ENCODE assay signal across 9 mouse cellular contexts in genomic region chr9:88361211-88361909, GRCm38 (mm10). TPM values are rescaled to one million over a fixed set of nuclear protein-coding genes. Genes with fewer than 3 reads are reported as not detected.
A peak's percentile ranks its signal among the peaks of the same experiment; 100 is the strongest.
DNase-seq lines count a peak whose midpoint lies in the region; ATAC-seq lines count a peak whose summit lies in the region.
"Had no signal": no experiment of that assay in that cellular context is flagged by ENCODE, and none has a peak within 500 bp of the region (broad histone marks: within the 10 kb centered on the region; RNA-seq: fewer than 3 reads in every experiment).

No protein-coding gene starts in this region.

- H3K9me3 ChIP-seq in kidney, embryonic 15.5 days (replicated peaks): no peaks in the 10 kb centered on the region
- H3K9me3 ChIP-seq: G1E had no signal

- no peak overlapping the region for H3K4me3 ChIP-seq in kidney, embryonic 15.5 days (replicated peaks)

- no peaks in the 10 kb centered on the region for H3K36me3 ChIP-seq in kidney, embryonic 15.5 days
- H3K36me3 ChIP-seq: G1E had no signal

- no peak for ATAC-seq in kidney, embryonic 15.5 days (replicated peaks; ENCODE audit: low FRiP score)

- H3K9ac ChIP-seq in kidney, embryonic 15.5 days: no peak overlapping the region

- no peaks in the 10 kb centered on the region for H3K4me1 ChIP-seq in kidney, embryonic 15.5 days

- H3K27ac ChIP-seq in kidney, embryonic 15.5 days: no peak overlapping the region

- no peaks in the 10 kb centered on the region for H3K27me3 ChIP-seq in kidney, embryonic 15.5 days

- whole genome bisulfite sequencing in kidney, embryonic 15.5 days: 75% methylated on average over 14 of the region's 14 CpGs

- intact Hi-C loops in heart, postnatal 36 days (cut with DNase I): no loop called here

- peak; percentile 40 for DNase-seq in kidney, adult 18-20 months
- peak; percentile 39 to 53 for DNase-seq in adrenal gland, postnatal 36 days
- DNase-seq in heart, postnatal 36 days: peak; percentile 47 to 53
- peak; percentile 44 for DNase-seq in lung, postnatal 10 days
- no peak for DNase-seq in layer of hippocampus, adult 18-20 months (ENCODE audit: low spot score in 2 of 2)
- DNase-seq in cerebellum, adult 11 months: no peak
- no peak for DNase-seq in spleen, postnatal 36 days (ENCODE audit: low spot score in 2 of 2)

- H3K4me2 ChIP-seq in kidney, embryonic 15.5 days: no peak overlapping the region

RNA-seq across cellular contexts. Expression of gene Nt5e, which starts 34.4 kb away (rescaled TPM):
- polyA plus RNA-seq in kidney, embryonic 15.5 days (2015; fragmentation: Nextera tagmentation; extraction: Ambion mirVana): 2.2 and 3.6 TPM in 2 replicates
- total RNA-seq in adrenal gland, postnatal 36 days (2021): 10 to 100 TPM; 13.3 to 14.3 TPM
- total RNA-seq in heart, postnatal 36 days (2021): 10 to 100 TPM; 13.0 to 14.1 TPM
- 1 to 10 TPM; 2.7 to 3.7 TPM for total RNA-seq in layer of hippocampus, adult 18-20 months (2021)
- polyA plus RNA-seq: G1E had no signal

Comparison
In these comparisons a context has a peak if more than half of its experiments do, and no peak if none do; other contexts are left out.
1. DNase-seq: peak in kidney, adult 18-20 months (single experiment), adrenal gland, postnatal 36 days (2 of 2), heart, postnatal 36 days (2 of 2) and lung, postnatal 10 days (single experiment); none in layer of hippocampus, adult 18-20 months (0 of 2), cerebellum, adult 11 months (single experiment) and spleen, postnatal 36 days (0 of 2).